Mouse (Mus musculus): ENCODE data around the gene Arhgdib.

Arhgdib gene

DNA sequence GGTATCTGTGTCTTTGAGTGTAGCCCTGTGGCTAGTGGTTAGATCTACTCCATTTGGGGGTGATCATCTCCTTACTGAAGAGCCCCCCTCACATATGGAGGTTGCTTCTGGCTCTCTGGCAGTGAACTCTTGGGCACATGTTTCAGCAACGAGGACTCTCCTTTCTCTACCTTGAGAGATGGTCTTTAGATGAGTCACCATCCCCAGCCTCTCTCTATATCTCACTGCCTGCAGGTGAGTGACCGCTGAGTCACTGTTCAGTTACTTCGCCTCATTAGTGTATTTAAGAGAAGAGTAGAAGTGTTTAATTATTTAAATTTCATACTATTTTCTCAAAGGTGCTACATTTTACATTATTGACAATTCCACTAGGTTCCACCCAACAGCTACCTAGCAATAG is 4.6 kb downstream of the Arhgdib start:
- TF ChIP-seq GATA4 (IDR thresholded peaks at IDR 0.05; ENCODE audit: insufficient replicate concordance, low read length), result no peak

DNA sequence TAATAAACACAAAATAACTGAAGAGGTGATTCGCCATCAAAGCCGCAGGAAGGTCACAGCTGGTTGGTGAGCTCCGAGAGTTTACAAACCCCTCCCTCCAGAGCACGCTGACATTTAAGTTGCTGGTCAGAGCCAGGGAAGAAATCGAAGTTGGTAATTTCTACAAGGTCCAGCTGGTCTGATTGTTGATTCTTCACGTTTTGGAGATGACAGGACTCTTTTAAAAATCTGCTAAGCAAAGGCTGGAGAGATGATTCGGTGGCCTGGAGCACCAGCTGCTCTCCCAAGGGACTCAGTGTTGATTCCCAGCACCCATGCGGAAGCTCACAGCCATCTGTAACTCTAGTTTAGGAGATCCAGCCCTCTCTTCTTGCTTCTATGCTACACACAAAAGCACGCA is 5.3 kb downstream of the Arhgdib start:
- TF ChIP-seq GATA4 (IDR thresholded peaks at IDR 0.05; ENCODE audit: insufficient replicate concordance, low read length), result no peak

DNA sequence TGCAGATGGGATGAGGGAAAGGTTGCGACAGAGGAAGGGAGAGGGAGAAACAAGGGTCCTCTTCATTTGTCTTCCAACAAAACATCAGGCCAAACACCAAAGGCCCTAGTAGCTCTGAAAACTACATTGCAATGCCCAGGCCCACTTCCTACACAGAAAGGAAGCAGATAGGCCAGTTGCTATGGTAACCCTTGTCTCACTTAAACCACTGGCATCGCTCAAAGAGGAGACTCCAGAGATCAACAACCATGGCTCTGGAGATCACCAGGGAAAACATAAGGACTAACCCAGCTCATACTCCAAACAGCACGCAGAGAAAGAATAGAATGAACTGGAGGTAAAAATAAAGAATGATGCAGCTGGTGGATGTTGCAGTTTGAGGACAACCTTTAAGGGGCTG is 6.5 kb downstream of the Arhgdib start:
- TF ChIP-seq GATA4 (IDR thresholded peaks at IDR 0.05; ENCODE audit: insufficient replicate concordance, low read length), result no peak

DNA sequence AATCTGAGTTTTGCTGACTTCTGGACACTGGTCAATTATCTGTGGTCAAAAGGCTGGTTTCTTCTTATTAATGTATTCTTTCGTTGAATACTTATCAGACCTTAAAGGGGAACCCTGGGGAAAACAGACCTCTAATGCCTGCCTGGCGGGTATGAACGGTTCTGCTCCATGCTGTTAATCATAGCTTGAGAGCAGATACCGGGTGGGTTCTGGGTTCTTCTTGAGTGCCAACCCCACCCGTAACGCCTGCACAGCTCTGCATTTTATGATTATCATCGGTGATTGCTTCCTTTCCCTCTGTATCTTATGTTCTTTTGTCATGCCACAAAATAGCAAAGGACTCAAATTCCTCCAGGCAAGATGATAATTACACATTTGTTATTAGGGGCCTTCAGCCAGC is 7.6 kb downstream of the Arhgdib start:
- no peak for TF ChIP-seq GATA4 (IDR thresholded peaks at IDR 0.05; ENCODE audit: insufficient replicate concordance, low read length)

DNA sequence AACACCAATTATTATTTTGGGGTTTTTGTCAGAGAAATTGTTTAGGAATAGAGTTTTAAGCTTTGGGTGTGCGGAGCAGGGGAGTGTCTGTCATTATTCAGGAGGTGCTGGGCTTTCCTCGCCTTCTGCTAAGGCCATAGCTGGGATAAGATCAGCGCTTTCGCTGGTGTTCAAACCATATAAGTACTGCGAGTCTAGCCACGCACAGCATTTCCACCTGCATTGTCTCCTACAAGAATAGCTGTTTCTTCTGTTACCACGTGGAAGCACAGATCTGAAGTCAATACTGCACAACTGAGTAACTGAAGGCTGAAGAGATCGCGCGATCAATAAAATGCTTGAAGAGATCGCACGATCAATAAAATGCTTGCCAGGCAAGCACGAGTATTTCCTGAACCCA is 10.5 kb downstream of the Arhgdib start:
- no peak for TF ChIP-seq GATA4 (IDR thresholded peaks at IDR 0.05; ENCODE audit: insufficient replicate concordance, low read length)

DNA sequence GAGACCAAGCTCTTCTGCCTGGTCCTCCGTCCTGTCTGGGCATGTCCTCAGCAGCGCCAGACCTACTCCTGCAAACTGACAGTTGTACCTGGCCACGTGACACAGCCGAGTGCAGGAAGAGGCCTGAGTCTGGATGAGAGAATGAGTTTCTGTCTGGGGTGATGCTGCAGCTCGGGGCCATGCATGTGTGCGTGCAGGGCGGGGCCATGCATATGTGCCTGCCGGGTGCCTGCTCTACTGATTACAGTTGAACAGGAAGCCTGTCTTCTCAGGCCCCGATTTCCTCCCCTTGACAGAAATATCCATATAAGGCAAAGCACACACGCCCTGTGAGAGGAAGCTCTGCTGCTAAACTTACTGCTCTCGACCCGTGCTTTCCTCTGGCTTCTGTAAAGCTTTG is 11.0 kb downstream of the Arhgdib start:
- TF ChIP-seq GATA4 (IDR thresholded peaks at IDR 0.05; ENCODE audit: insufficient replicate concordance, low read length), result peak; percentile 94; the same call in 1 of the 2 replicates

DNA sequence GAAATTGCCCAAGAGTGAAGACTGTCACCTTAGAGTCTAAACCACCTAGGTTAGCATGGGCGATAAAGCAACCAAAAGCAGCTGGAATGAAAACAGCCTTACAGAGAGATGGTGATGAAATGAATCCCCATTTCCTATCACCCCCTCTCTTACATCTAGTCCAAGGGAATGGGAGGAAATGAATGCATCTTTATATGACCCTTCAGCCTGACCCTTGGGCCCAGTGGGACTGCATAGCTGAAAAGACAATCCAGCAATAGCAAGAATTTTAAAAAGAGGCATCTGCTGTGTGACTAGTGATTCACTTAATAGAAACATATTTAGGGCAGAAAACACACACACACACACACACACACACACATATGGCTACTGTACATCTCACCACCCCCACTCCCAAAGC is 14.1 kb downstream of the Arhgdib start:
- TF ChIP-seq GATA4 (IDR thresholded peaks at IDR 0.05; ENCODE audit: insufficient replicate concordance, low read length), result no peak

DNA sequence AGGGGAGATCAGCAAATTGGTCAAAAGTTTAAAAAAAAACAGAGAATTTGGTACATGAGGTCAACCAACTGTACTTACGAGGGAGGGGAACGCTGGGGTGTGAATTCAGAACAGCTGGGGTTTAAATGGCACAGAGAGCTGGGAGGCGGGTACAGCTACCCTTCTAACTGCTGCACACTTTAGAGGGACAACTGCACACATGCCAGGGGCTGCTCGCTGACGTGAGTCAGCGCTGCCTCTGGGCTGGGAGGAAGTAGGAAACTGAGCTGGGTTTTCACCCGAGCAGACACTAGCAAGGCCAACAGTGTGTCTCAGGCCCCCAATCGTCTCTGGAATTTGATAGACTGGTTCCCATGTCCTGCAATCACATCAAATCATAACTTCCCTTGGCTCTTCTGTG is 16.6 kb downstream of the Arhgdib start:
- no peak for TF ChIP-seq GATA4 (IDR thresholded peaks at IDR 0.05; ENCODE audit: insufficient replicate concordance, low read length)

DNA sequence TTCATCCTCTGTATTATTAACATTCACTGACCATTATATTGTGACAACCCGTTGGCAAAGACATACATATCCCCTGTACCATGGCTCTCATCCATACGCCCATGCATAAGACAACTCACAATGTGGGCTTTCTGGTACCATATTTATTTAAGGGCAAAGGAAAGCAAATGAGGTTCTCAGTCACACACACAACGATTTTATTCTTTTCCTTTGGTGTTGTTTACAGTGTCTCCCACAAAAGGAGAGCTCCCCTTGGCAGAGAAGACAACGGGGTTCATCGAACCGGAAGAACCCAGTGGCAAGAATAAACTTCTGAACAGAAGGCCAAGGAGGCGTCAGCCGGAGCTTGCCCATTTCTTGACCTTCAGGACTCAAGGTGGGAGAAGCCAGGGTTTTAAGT is 18.2 kb downstream of the Arhgdib start, which contains the start of gene Pde6h:
Pde6h (plus strand) TSS at position 301 of the 400 bp plus-strand sequence.
- no peak for TF ChIP-seq GATA4 (IDR thresholded peaks at IDR 0.05; ENCODE audit: insufficient replicate concordance, low read length)

DNA sequence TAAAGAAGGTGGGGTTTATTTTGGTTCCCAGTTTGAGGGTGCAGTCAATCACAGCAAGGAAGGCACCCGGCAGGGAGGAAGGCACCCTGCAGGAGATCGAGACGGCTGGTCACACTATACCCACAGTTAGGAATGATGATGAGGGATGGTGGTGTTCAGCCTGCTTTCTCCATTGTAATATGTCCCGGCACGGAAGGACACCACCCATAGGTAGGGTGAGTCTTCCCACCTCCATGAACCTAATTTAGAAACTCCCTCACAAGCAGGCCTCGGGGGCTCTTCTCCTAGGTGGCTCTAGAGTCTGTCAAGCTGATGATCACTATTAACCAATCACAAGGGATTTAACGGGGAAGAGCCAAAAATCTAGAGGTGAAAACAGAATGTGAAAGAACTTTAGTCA is 18.8 kb downstream of the Arhgdib start:
- TF ChIP-seq GATA4 (IDR thresholded peaks at IDR 0.05; ENCODE audit: insufficient replicate concordance, low read length), result no peak

DNA sequence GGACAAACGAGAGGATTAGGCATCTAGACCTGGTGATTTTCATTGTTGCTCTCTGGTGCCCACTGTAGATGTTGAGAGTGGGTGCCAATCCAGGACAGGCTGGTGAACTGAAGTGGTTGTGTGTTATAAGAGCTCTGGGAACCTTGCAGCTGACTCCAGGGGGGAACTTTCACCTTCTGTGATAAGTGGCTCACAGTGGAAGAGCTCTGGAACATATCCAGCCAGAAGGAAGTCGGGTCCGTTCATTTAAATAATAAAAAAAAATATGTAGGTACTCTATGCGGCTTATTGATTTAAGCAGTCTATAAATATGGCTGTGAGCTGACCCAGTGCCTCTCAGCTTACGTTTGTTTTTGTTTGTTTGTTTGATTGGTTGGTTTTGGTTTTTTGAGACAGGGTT is 19.6 kb downstream of the Arhgdib start, which contains the start of gene Erp27:
Erp27 (minus strand) TSS at position 101 of the 400 bp plus-strand sequence.
- no peak for TF ChIP-seq GATA4 (IDR thresholded peaks at IDR 0.05; ENCODE audit: insufficient replicate concordance, low read length)

DNA sequence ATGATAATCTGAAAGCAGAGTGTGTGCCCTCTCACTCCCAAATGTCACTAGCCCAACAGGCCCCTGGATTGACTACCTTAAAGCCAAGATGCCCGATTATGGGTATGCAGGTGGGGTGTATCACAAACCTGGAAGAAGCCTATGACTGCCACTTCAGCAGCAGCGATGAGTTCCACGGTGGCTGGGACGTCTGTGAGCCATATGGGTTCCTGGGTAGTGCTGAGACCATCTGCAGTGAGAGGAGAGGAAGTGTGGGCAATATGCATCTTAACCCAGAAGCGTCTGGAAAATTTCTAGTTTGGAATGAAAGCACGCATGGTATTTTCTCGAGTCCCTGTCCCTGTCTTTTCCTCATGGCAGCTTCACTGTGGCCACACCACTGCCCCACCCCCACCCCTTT is 20.1 kb downstream of the Arhgdib start:
- TF ChIP-seq GATA4 (IDR thresholded peaks at IDR 0.05; ENCODE audit: insufficient replicate concordance, low read length), result no peak

DNA sequence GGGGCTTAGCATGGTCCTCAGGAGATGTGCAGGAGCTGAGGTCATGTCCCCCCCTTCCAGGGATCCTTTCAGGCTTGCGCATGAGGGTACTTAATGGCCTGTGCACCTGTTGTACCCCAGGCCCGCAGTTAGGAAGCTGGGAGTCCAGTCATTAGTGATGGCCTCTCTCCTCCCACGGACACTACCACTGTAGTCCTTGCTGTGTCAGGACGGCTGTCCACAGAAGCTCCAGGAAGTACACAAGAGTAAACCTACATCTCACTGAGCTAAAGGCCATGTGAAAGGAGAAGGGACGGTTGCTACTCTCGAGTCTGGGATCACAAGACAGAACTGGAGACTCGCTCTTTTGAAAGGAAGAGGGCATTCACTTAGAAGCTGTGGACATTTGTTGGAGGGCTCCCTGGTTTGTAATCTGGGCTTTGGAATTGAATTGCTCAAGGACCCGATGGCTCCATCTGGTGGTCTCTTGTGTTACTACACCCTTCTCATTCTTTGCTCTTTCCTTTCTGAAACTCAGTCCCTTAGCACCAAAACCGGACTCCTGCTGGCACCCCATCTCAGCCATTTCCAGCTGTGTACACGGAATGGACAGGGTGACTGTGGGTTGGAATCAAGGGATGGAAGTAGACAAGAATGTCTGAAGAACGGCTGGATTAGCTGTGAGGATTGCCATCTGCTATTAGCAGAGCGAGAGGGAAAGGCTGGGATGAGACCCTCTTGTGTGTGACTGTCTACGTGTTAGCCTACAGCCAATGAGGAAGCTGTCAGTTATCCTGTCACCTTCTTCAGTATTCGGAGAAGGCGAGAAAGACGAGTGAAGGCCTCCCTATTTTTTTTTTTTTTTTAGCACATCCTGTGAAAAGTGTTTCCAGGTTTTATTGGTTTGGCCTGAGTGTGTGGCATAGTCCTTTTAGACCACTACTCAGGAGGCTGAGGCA is 21.1 kb downstream of the Arhgdib start:
- TF ChIP-seq GATA4 (IDR thresholded peaks at IDR 0.05; ENCODE audit: insufficient replicate concordance, low read length), result no peak

DNA sequence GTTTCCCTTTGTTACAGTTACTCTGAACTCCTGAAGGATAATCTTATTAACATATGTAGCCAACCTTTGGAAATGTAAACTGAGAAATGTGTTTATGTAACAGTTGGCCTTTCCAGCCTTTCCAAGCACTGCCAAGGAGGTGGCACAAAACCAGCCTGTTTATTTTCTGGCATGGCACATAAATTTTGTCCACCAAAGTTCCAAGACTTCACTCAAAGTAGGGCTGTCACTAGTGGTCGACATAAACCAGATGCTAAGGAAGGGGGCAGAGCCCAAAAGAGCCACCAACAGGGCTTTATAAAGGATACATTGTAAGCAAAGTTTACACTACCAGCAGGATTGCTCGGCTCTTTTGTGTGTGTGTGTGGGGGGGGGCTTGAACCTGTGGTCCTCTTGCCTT is 23.8 kb downstream of the Arhgdib start:
- TF ChIP-seq GATA4 (IDR thresholded peaks at IDR 0.05; ENCODE audit: insufficient replicate concordance, low read length), result no peak

DNA sequence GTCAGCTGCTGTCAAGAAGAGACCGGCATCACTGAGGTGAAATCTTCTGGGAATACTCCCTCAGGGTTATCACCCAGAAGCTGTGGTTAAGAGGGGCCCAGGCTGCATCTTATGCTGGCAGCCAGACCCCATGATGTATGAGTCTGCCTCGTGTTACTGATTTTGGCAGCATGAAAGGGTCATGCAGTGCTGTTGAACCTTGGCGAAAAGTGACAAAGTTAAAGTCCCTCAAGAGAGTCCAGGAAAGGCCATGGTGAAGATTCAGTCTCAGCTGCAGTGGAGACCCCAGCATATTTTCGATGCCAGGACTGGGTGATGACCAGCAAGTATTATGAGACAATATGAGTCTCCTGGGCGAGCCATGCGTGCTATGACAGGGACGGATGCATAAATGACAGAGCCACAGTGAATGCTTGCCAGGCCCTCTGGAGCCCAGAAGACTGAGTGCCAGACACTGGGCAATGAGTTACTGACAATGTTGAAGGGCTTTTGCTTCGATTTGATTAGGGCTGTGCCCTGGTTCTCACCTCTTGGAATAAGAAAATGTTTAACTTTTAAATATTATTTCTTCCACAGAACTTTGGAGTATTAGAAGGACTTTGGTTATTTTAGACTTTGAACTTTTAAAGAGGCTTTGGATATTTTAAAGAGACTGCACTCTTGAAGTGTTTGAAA is 25.8 kb downstream of the Arhgdib start:
- no peak for TF ChIP-seq GATA4 (IDR thresholded peaks at IDR 0.05; ENCODE audit: insufficient replicate concordance, low read length)

DNA sequence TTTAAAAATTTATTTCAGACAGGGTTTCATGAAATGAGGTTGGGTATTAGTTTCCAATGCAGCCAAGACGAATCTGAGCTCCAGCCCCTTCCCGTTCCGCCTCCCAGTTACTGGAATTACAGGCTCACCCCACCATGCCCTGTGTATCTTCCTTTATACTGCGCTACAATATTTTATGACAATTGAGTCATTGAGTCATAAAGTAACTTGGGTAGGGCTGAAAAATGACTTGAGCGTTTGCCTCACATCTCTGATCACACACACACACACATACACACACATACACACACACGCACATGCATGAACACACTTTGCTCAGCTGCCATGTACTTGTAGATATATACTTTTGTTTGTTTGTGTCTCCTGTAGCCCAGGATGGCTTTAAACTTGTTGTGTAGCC is 27.5 kb downstream of the Arhgdib start:
- no peak for TF ChIP-seq GATA4 (IDR thresholded peaks at IDR 0.05; ENCODE audit: insufficient replicate concordance, low read length)
